Mouse (Mus musculus) G1E-ER4 (cell line): Measurements from ENCODE around the gene Prn. TPM values are rescaled to one million over a fixed set of nuclear protein-coding genes. Genes with fewer than 3 reads are reported as not detected.

Experiments
- GATA1 ChIP-seq: IDR thresholded peaks from one replicate; pipeline ENCODE4 v1.8.0; 2012; ENCODE audit warnings: low read length, inconsistent platforms
- polyA plus RNA-seq: library from polyadenylated mRNA; stranded (reverse); fragments of >175 nt; gene quantifications from 2 replicates; pipeline ENCODE4 v1.2.3, GENCODE M21; 2012

Prn gene
- polyA plus RNA-seq, 1 experiment = 0.02 TPM

DNA sequence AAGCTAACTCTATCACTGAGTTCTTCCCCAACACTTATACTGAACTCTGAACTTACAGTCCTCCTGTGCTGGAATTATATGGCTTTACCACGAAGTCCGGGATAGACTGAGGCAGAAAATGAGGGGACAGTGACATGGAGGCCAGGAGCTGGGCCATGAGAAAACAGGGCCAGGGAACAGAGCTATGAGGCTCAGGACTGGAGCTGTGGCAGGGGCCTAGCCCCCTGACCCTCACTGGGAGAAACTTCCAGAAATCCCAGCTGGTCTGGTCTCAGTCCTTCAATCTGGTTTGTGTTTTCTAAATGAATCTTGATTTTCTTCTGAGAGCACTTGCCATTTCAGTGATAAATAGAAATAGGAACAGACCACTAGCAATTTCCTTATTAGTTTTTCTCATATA lies 24.5 kb downstream of the Prn start:
- no peak for TF ChIP-seq GATA1

DNA sequence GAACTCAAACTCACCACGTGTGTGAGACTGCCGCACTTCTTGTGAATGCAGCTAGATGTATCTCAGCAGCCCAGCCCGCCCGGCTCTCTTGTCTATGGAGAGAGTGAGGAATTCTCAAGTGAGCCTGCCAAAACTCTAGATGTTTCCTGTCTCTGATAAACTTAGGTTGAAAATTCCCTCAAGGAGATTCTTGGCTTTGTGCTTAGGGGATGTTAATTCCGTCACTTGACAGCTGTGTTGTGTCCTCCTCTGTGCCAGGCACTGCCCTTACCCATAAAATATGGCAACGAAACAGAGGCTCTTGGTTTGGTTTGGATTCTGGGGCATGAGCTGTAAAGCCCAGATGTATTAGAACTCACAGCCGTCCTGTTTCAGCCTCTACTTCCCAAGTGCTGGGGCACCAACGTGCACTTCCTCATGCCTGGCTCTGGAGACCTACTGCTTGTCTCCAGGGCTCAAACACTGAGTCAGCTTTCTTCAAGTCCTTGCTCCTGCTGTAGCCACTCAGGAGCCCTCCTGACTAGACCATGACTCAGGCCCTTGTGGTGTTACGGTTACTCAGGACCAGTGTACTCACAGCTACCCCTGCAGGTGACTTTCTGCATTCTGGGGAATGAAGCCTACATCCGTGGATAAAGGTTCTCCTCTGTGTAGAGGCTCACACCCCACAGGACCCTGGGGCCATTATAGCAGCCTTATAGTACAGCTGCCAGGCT lies 25.8 kb downstream of the Prn start:
- no peak for TF ChIP-seq GATA1

DNA sequence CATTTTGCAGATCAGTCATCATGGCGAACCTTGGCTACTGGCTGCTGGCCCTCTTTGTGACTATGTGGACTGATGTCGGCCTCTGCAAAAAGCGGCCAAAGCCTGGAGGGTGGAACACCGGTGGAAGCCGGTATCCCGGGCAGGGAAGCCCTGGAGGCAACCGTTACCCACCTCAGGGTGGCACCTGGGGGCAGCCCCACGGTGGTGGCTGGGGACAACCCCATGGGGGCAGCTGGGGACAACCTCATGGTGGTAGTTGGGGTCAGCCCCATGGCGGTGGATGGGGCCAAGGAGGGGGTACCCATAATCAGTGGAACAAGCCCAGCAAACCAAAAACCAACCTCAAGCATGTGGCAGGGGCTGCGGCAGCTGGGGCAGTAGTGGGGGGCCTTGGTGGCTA lies 26.7 kb downstream of the Prn start:
- no peak for TF ChIP-seq GATA1

DNA sequence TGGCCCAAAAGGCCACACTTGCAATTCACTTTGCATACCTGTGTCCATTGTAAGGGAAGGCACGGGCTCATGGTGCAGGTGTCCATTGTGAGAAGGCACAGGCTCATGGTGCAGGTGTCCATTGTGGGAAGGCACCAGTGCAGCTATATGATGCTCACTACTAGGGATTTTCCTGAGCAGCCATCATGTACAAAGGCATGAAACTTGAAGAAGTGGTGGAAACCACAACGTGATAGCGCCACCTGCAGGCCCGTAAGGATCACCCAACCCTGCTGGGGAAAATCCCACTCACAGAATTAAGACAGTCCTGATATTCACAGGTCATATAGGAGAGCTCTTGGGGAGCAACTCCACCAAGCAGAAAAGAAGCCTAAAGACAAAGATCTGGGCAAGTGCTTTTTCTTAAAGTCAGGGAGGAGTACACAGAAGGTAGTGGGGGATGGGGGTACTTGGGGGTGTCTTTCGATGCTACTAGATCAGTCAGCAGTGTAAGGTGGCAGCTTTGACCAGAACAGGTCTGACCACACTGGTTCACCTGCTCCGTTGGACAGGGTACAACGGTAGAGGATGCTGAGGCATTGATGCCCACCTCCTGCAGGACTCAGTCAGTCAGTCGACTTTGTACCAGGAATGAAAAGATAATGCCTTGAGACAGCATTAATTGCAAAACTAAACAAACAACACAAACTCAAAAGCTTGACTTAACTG lies 29.8 kb downstream of the Prn start:
- no peak for TF ChIP-seq GATA1

DNA sequence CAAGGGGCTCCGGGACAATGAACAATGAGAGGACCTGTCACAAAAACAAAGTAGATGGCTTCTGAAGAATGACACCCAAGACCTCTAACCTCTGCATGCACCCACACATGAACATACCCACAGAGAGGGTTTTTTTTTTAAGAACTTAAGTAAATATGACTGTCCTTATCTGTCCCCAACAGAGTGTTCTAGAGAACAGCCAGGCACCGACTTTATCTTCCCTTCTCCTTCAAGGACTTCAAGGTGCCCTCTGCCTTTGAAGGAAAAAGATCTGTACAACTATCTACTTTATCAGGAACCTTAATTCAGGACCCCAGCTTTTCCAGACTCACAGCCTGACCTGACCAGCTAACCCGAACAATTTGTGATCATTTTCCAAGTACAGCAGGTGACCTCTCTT lies 30.7 kb downstream of the Prn start:
- peak; percentile 26 for TF ChIP-seq GATA1

DNA sequence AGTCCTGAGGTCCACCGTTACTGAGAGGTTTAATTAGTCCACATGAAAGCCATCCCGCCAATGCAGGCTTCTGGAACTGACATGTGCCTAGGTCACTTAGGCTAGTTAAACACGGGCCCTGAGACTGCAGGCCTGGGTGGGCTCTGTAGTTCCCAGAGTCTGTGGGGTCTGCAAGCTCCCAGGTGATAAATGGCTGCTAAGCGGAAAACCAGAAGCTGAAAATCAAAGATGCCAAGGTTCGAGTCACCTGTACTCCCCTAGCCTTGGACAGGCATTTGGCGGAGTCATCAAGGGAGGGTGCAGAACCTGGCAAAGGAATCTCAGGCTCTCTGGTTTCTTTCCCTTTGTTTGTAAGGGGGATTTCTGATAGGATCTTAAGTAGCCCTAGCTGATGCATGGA lies 31.7 kb downstream of the Prn start:
- no peak for TF ChIP-seq GATA1

DNA sequence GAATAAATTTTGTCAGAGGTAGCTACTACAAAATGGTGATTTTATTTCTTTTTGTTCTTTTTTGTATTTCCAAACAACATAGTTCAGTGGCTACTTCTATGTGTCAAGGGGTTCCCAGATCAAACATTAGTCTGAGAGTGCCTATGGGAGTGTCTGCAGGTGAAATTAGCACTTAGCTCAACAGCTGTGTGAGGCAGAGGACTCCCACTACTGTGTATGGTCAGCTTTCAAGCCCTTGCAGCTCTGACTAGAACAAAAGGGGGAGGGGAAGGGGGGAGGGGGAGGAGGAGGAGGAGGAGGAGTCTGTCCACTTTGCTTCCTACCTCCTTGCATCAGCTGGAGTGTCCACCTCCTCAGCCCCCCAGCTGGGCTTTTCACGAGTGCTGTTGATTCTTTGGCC lies 34.6 kb downstream of the Prn start:
- TF ChIP-seq GATA1 = no peak

DNA sequence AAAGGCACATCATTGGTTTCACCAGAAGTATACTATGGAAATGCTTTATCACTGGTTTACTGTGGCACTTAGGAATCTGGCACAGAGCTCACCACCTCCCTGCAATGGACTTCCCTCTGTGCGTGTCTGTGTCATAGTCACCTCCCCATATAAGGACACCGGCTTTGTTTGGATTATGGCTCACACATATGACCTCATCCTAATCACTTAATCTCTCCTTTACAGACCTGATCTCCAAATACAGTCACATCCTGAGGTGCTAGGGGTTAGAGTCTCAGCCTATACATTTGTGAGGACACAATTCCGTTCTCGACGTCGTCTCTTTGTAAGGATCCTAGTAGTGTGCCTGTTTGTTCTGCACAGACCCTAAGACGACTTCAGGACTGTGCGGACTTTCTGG lies 35.5 kb downstream of the Prn start:
- TF ChIP-seq GATA1 = no peak

DNA sequence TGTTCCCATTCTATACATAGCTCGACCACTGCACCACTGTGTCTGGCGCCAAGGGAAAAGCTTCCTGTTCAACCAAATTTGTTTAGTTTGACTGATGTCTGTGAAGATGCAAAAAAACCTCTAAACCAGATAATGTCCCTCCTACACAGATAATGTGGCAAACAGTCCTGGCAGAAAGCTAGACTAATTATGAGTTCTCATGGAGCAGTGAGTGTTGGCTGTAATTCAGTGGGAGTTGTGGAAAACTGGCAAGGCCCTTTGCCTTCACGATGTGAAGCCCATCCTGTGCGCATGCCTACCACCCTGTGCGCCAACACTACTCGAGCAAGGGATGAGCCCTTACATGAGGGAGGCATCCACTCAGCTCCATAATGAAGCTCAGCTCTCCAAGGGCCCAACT lies 36.0 kb downstream of the Prn start:
- TF ChIP-seq GATA1 = no peak

DNA sequence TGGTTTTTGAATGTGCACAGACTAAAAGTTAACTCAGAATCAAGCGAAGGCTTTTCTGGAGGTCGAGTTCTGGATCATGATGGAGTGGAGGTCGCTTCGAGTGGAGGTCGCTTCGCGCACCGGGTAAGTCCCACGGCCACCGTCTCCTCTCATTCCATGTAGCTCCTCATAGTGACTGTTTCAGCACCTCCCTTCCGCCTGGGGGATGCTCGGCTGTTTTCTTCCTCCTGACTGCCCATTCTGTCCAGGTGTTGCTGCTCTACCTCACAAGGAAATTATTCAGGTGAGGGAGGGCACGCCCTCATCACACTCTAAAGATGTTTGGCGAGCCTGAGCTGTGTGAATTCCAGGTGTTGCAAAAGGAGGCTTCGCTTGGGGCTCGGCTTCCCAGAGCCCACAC lies 36.6 kb downstream of the Prn start:
- TF ChIP-seq GATA1 = no peak

DNA sequence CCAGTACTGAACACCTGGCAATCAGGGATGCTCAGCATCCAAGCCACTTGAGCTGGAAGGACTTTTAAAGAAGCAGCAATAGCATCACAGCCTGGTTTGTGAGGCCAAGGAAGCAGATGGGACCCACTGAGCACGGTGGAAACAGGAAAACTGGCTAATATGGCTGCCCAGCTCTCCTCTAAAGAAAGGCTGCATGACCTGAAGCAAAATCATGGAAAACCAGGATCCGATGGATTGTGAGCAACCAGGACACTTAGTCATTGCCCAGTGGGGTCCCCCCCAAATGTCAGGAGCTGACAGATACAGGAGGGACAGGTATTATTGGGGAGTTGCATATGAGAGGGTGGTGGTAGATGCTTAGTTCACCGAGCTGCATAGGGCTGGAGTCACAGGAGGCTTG lies 38.4 kb downstream of the Prn start:
- TF ChIP-seq GATA1 = no peak

DNA sequence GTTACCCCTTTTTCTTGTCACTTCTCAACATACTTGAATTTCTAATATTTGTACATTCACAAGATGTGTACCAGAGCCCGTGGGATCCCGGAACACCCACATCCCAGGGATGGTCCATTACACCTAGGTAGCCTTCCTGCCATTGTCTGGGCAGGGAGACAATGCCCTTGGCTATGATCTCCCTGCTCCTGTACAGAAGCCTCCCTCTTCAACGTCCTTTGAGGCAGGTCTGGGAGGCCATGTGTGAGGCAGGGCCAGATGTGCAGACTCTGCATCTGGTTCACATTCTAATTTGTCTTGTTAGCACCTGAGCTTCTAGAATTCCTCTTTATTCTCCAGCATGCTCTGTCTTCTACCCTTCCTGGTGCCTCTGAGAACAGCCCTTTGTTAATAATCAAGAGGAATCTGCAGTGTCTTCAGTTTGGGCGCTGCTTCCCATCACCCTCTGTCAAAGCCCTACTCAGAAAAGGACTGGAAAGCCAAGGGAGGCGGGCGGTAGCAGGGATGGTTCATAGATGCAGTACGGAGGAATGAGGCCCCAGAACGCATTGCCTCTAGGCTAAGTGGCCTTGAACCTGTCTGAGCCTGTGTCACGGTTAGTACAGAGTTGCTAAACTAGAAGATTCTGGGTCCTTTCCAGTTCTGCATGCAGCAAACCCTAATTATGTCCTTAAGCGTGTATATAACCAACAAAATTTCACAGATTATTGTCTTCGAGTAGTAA lies 39.3 kb downstream of the Prn start:
- no peak for TF ChIP-seq GATA1

DNA sequence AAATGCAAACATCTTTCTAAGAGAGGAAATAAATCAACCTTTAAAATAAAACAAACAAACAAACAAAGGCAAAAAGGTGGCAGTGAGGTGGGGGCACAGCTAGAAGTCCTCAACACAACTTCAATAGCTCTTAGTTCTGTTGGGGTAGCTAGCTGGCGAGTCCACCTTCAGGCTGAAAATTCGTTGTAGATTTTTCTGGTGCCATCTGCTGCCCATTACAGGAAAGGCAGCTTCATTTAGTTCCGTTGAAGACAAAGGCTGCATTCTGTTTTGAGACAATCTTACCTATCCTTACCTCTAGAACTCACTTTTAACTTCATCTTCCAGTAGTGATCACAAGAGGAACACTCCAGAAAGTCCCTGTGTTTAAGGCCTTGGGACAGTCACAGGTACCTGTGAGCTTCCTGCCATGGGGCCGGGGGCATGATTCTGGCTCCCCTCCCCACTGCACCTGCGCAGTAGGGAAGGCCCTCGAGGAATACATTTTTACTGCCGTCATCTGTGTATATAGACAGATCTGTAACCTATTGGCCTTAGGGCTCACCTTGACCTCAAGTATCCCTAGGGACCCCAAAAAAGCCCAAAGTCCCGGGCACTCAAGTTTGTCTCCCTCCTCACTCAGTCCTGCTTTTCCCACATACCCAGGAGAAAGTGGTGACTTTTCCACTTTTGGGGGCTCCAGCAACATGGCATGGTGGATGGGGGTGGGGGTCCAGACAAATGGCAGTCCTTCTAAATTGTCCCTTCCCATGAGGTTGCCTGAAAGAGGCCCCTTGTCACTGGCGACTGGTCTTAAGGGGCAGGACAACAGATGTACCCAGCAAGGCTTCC lies 40.2 kb downstream of the Prn start:
- no peak for TF ChIP-seq GATA1

DNA sequence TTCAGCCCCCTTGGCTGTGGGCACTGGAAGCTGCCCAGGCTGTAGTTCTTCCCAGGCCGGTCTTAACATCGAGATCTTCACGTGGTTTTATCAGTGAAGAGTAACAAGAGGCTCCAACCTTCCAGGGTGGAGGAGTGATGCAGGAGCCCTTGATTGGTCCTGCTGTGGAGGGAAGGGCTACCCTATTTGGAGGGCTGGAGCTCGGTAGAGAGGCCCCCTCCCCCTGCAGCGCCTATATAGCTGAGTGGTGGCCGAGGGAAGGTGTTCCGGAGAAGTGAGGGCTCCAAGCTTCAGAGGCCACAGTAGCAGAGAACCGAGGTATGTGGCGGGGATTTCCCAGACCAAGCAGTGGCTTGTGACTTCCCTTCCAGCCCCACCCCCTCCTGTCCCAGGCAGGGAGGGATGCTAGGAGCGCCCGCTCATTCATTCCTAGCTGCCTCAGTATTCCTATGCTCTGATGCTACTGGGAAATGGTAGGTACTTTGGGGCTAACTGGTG lies 40.9 kb downstream of the Prn start, which contains the start of gene Prnd:
Prnd (plus strand) TSS at position 264 of the 498 bp plus-strand sequence.
- TF ChIP-seq GATA1 = no peak

DNA sequence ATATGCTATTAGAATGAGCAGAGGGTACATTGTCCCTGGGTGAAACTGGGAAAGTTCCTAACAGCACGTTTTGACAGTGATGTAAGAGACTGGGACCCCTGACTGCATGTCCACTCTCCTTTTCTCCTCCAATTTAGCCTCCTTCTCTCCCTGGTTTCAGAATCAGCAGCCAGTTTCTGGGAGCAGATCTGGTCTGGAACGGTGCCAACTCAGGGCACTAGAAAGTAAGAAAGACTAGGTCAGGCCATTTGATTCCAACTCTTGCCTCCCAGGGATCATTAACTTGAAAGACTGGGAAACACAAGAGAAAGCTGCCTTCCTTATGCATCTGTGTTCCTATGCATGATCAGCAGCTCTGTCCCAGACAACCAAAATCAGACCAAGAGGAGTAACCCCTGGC lies 42.7 kb downstream of the Prn start:
- TF ChIP-seq GATA1 = no peak
